Mouse (Mus musculus) embryonic facial prominence, embryonic 12.5 days (tissue): ENCODE data around the gene Ccnd1. TPM values are rescaled to one million over a fixed set of nuclear protein-coding genes. Genes with fewer than 3 reads are reported as not detected.

Source experiments
- ATAC-seq: fragments of 200-750 bp; cut with Nextera tagmentation; 2 replicates; pipeline ENCODE4 v1.8.0; 2017; ENCODE audit not compliant: insufficient number of reproducible peaks, insufficient read depth, low FRiP score, low TSS enrichment
- H3K27ac ChIP-seq: fragments of 300-500 bp; sonication (generic); 2 replicates; pipeline ENCODE4 v1.5.1; 2016; ENCODE audit warnings: mild to moderate bottlenecking
- H3K27me3 ChIP-seq: fragments of 300-500 bp; sonication (generic); 2 replicates; pipeline ENCODE4 v1.6.1; 2016; ENCODE audit warnings: mild to moderate bottlenecking, moderate library complexity
- H3K36me3 ChIP-seq: fragments of 300-500 bp; sonication (generic); 2 replicates; pipeline ENCODE4 v1.6.1; 2016; ENCODE audit warnings: mild to moderate bottlenecking
- H3K4me1 ChIP-seq: fragments of 300-500 bp; sonication (generic); 2 replicates; pipeline ENCODE4 v1.6.1; 2016
- H3K4me2 ChIP-seq: fragments of 300-500 bp; sonication (generic); replicated peaks from 2 replicates; pipeline ENCODE4 v1.6.1; 2016; ENCODE audit warnings: mild to moderate bottlenecking, moderate library complexity
- H3K4me3 ChIP-seq: fragments of 300-500 bp; sonication (generic); 2 replicates; pipeline ENCODE4 v1.5.1; 2016; ENCODE audit warnings: mild to moderate bottlenecking
- H3K9ac ChIP-seq: fragments of 300-500 bp; sonication (generic); 2 replicates; pipeline ENCODE4 v1.6.1; 2016; ENCODE audit warnings: mild to moderate bottlenecking, moderate library complexity
- H3K9me3 ChIP-seq: fragments of 300-500 bp; sonication (generic); 2 replicates; pipeline ENCODE4 v1.6.1; 2016; ENCODE audit warnings: mild to moderate bottlenecking, moderate library complexity
- WGBS: fragments of 180-500 bp; shearing (Covaris S2); methylation state at CpG from one replicate; pipeline ENCODE4 v1.1.7; 2016; 5-methylcytosine and 5-hydroxymethylcytosine counted together
- polyA plus RNA-seq: library from polyadenylated mRNA; unstranded; fragments of >200 nt; fragmentation: Nextera tagmentation; extraction: Ambion mirVana; gene quantifications from 2 replicates; pipeline ENCODE4 v1.2.1, GENCODE M21; 2016

Gene Ccnd1
- polyA plus RNA-seq, 1 experiment from 2014 or later = 156 TPM

DNA sequence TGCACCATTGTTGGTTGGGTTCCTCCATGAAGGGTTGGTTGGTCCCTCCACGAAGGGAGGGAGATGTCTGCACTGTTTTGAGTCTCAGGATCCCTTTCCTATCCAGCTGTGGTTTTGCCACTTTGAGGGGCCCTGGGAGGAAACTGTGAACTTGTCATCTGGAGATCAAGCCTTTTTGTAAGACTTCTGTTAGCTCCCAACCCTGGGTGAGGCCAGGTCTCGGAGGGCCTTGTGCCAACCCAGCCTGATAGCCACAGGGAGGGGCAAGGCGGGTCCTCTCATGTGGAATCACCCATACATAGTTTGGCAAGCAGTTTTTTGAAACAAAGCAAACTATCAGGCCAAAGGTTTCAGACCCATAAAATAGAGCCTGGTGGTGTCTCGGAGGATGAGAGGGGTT, 24.6 kb upstream of the Ccnd1 start:
- WGBS = 83% methylated on average over 4 of the region's 4 CpGs
- H3K36me3 ChIP-seq = no peaks in the 10 kb centered on the region
- no peak overlapping the region for H3K9ac ChIP-seq
- H3K4me3 ChIP-seq = no peak overlapping the region
- no peak overlapping the region for H3K27ac ChIP-seq
- no peak overlapping the region for H3K4me2 ChIP-seq
- no peaks in the 10 kb centered on the region for H3K27me3 ChIP-seq
- no peaks in the 10 kb centered on the region for H3K4me1 ChIP-seq
- H3K9me3 ChIP-seq = no peaks in the 10 kb centered on the region
- no peak for ATAC-seq

GRCm38 (mm10) chr7:144963911-144964310, 24.2 kb upstream of the Ccnd1 start:
- Histone ChIP-seq H3K9me3 (no peaks in the 10 kb centered on the region), H3K4me2 (no peak overlapping the region), H3K4me3 (no peak overlapping the region), H3K27me3 (no peaks in the 10 kb centered on the region), H3K9ac (no peak overlapping the region), H3K4me1 (peaks cover 3% of the 10 kb centered on the region), H3K36me3 (no peaks in the 10 kb centered on the region), H3K27ac (no peak overlapping the region)
- ATAC-seq = no peak
- 95% methylated on average over 1 of the region's 1 CpGs for WGBS

DNA sequence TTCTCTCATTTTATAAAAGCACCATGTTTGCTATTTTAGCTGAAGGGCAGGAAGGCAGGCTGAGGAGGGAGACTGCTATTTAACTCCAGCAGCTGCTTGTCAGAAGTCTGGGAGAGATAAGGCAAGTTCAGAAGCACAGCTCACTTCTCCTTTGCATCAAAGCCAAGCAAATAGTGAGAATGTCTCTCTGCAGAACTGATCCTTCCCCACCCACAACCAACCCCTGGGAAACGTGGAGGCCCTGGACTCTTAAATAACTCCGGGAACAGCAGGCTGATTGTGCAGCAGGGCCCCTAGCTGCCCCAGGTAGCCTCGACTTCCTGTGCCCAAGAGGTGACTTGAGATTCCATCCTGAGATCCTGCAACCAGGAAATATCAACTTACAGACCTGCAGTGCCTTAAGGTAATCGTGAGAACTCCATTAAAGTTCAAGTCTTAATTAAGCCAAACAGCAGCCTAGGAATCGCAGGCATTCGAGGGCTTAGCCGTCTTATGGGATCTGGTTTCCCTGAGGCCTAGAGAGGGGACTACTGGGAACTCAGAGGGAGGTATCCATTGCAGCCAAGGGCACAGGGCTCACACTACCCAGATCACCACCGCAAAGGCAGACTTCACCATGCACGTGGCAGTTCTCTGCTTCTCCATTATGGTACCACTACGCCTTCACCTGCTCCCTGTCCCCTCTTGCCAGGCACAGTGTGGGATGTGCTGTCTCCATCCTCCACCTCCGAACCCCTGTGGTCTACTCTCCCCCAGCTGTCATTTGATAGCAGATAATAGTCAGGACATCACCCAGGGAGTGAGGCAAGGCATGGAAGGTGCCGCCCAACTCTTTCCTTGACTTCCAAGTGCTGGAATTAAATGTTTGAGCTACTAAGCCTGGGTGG, 19.0 kb upstream of the Ccnd1 start:
- 28% methylated on average over 12 of the region's 12 CpGs for WGBS
- peak overlapping the region; percentile 55 for H3K27ac ChIP-seq
- H3K4me2 ChIP-seq = no peak overlapping the region
- no peak overlapping the region for H3K9ac ChIP-seq
- ATAC-seq = no peak
- no peak overlapping the region for H3K4me3 ChIP-seq
- peaks cover 16% of the 10 kb centered on the region for H3K4me1 ChIP-seq
- H3K27me3 ChIP-seq = no peaks in the 10 kb centered on the region
- H3K9me3 ChIP-seq = no peaks in the 10 kb centered on the region
- no peaks in the 10 kb centered on the region for H3K36me3 ChIP-seq

- Histone ChIP-seq H3K9me3 (no peaks in the 10 kb centered on the region), H3K27ac (peak overlapping the region; percentile 95), H3K9ac (peak overlapping the region; percentile 50), H3K4me3 (peak overlapping the region; percentile 71), H3K4me2 (peak overlapping the region; percentile 92), H3K36me3 (no peaks in the 10 kb centered on the region), H3K4me1 (peaks cover 17% of the 10 kb centered on the region), H3K27me3 (no peaks in the 10 kb centered on the region)
- under 1% methylated on average over 45 of the region's 45 CpGs for WGBS
- no peak for ATAC-seq
Observed at GRCm38 (mm10) chr7:144943254-144943653, 3.5 kb upstream of the Ccnd1 start.

- Histone ChIP-seq H3K27ac (peak overlapping the region; percentile 95), H3K4me2 (peak overlapping the region; percentile 92), H3K9me3 (no peaks in the 10 kb centered on the region), H3K27me3 (no peaks in the 10 kb centered on the region), H3K36me3 (no peaks in the 10 kb centered on the region), H3K9ac (peak overlapping the region; percentile 50), H3K4me1 (peaks cover 17% of the 10 kb centered on the region), H3K4me3 (peak overlapping the region; percentile 71)
- ATAC-seq = no peak
- WGBS = under 1% methylated on average over 20 of the region's 20 CpGs
Observed at GRCm38 (mm10) chr7:144942744-144943135, 3.0 kb upstream of the Ccnd1 start.

- Histone ChIP-seq H3K27ac (peak overlapping the region; percentile 95), H3K27me3 (no peaks in the 10 kb centered on the region), H3K4me2 (peak overlapping the region; percentile 92), H3K9me3 (no peaks in the 10 kb centered on the region), H3K9ac (peak overlapping the region; percentile 50), H3K4me3 (peak overlapping the region; percentile 71), H3K4me1 (peaks cover 19% of the 10 kb centered on the region), H3K36me3 (no peaks in the 10 kb centered on the region)
- no peak for ATAC-seq
- WGBS = under 1% methylated on average over 35 of the region's 35 CpGs
Observed at GRCm38 (mm10) chr7:144942071-144942743, 2.5 kb upstream of the Ccnd1 start.

DNA sequence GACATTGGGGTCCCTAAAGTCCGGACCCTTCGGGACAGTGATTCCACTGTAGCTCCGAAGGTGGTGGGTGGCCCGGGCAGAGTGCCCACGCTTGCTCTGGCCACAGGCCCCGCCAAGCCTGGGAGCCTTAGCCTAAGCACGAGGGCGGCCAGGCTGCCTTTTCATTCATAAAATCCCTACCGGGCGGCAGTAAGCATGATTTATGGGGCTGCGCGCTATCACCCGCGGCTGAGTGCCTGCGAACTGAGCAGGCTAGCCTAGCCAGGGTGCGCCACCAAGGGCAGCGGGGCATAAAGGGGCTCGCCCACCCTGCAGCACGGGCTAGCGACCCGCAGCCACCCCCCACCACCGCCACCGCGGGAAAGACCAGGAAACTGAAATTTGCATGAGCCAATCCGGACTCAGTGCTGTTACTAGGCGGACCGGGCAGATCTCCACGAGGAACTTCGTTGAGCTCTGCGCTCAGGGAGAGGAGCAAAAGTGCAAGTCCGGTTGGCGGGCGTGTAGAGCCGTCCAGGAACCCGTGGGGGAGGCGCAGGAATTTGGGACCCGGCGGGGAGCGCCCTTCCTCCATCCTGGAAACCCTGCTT, 1.6 kb upstream of the Ccnd1 start:
- Histone ChIP-seq H3K4me3 (peak overlapping the region; percentile 71), H3K9ac (peak overlapping the region; percentile 63), H3K36me3 (peaks cover 9% of the 10 kb centered on the region), H3K9me3 (no peaks in the 10 kb centered on the region), H3K4me1 (peaks cover 27% of the 10 kb centered on the region), H3K27ac (peak overlapping the region; percentile 95), H3K27me3 (no peaks in the 10 kb centered on the region), H3K4me2 (peak overlapping the region; percentile 92)
- ATAC-seq = peak; percentile 79
- under 1% methylated on average over 39 of the region's 39 CpGs for WGBS

- WGBS = 1% methylated on average over 11 of the region's 11 CpGs
- Histone ChIP-seq H3K4me2 (peak overlapping the region; percentile 92), H3K9ac (peak overlapping the region; percentile 92; the same call in 1 of the 2 replicates), H3K36me3 (peaks cover 16% of the 10 kb centered on the region), H3K4me3 (peak overlapping the region; percentile 71), H3K27me3 (no peaks in the 10 kb centered on the region), H3K27ac (peak overlapping the region; percentile 95), H3K9me3 (no peaks in the 10 kb centered on the region), H3K4me1 (peaks cover 31% of the 10 kb centered on the region)
- ATAC-seq = no peak
Observed at GRCm38 (mm10) chr7:144940585-144940984, 860 bp upstream of the Ccnd1 start.

DNA sequence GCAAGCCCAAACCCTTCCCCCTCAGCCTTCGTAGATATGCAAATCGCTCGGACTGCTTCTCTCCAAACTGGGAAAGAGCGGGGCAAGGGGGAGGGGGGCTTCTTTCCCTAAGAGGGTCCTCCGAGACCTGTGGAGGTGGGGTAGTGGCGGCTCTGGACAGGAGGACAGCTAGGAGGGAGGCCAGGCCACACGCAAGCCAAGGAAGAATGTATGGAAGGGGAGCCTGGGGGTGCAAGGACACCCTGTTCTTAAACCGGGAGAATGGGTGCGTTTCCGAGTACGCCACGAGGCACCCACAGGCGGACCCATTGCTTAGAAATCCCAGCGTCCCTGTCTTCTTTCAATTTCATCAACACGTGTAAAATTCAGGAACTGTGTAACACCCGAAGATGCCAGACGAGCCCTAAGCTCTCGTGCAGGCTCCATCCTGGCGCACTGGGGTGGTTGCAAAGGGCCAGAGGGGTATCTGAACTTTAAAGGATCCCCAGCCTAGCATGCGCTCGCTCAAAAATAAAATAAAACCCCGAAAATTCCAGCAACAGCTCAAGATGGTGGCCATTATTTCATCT, 362 bp upstream of the Ccnd1 start:
- Histone ChIP-seq H3K9ac (peak overlapping the region; percentile 92), H3K36me3 (peaks cover 21% of the 10 kb centered on the region), H3K4me3 (peak overlapping the region; percentile 71), H3K27ac (peak overlapping the region; percentile 95), H3K4me2 (peak overlapping the region; percentile 92), H3K4me1 (peaks cover 31% of the 10 kb centered on the region), H3K27me3 (no peaks in the 10 kb centered on the region), H3K9me3 (no peaks in the 10 kb centered on the region)
- no peak for ATAC-seq
- under 1% methylated on average over 22 of the region's 22 CpGs for WGBS

DNA sequence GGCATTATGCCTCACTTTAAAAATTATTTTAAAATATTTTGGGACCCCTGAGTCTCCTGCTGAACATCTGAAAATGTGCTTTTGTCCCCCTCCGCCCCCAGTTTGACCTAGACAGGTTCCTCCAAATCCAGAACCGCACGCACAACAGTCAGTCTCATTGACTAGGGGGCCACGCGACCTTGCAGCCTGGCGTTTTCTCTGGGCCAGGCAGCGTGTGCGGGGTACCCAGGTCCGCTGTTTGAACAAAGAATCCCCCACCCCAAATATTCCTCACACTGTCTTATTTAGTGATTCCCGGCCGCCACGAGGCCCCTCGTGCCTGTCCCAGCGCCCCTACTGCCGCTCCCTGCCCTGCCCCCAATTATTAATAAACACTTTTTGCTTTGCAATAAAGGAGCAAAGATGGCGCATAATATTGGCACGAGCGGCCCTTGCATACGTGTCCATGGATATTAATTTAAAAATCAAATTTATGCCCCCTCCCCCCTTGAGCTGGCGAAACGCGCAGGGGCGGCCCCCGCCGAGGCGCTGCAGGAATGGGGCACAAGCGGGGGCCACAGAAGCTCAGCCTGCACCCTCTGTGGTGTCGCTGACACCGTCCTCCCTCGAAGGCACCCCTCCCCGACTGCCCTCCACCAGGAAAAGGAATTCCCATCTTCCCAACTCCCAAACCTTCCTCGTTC, 923 bp downstream of the Ccnd1 start:
- 1% methylated on average over 32 of the region's 32 CpGs for WGBS
- H3K4me1 ChIP-seq = peaks cover 31% of the 10 kb centered on the region
- H3K27ac ChIP-seq = peak overlapping the region; percentile 95
- H3K9me3 ChIP-seq = no peaks in the 10 kb centered on the region
- H3K36me3 ChIP-seq = peaks cover 34% of the 10 kb centered on the region
- no peak for ATAC-seq
- no peaks in the 10 kb centered on the region for H3K27me3 ChIP-seq
- peak overlapping the region; percentile 92 for H3K9ac ChIP-seq
- H3K4me2 ChIP-seq = peak overlapping the region; percentile 92
- H3K4me3 ChIP-seq = peak overlapping the region; percentile 71
